Mouse (Mus musculus) A20 (cell line): ENCODE results near the gene Recql5.

ENCODE experiments used
- DNase-seq: peaks from one replicate; pipeline ENCODE4 v3.0.0-alpha.2; 2011; ENCODE audit warnings: low read depth, low spot score

Gene Recql5

GRCm38 (mm10) chr11:115901338-115902161 lies 31.7 kb downstream of the Recql5 start:
- no peak for DNase-seq

GRCm38 (mm10) chr11:115900561-115901337 lies 32.5 kb downstream of the Recql5 start:
- no peak for DNase-seq

GRCm38 (mm10) chr11:115899486-115900266 lies 33.6 kb downstream of the Recql5 start, which contains the start of gene Smim5:
TSS of gene Smim5 (plus strand) at chr11:115899966.
- no peak for DNase-seq

GRCm38 (mm10) chr11:115898886-115899285 lies 34.4 kb downstream of the Recql5 start:
- DNase-seq = peak; percentile 55

GRCm38 (mm10) chr11:115898446-115898845 lies 34.8 kb downstream of the Recql5 start:
- DNase-seq = no peak

GRCm38 (mm10) chr11:115894755-115895520 lies 38.3 kb downstream of the Recql5 start:
- DNase-seq = peak; percentile 26

- no peak for DNase-seq
These were observed 40.2 kb downstream of the Recql5 start for GRCm38 (mm10) chr11:115893071-115893470.

- no peak for DNase-seq
These were observed 41.1 kb downstream of the Recql5 start for GRCm38 (mm10) chr11:115892213-115892612.

GRCm38 (mm10) chr11:115889159-115889558 lies 44.1 kb downstream of the Recql5 start:
- no peak for DNase-seq

GRCm38 (mm10) chr11:115888020-115888419 lies 45.3 kb downstream of the Recql5 start:
- no peak for DNase-seq

GRCm38 (mm10) chr11:115886446-115886845 lies 46.8 kb downstream of the Recql5 start:
- DNase-seq = no peak

- DNase-seq = no peak
These were observed 48.0 kb downstream of the Recql5 start for GRCm38 (mm10) chr11:115885281-115885680.

GRCm38 (mm10) chr11:115884361-115884760 lies 48.9 kb downstream of the Recql5 start:
- DNase-seq = no peak

- no peak for DNase-seq
These were observed 50.0 kb downstream of the Recql5 start for GRCm38 (mm10) chr11:115883251-115883650.

- peak; percentile 55 for DNase-seq
These were observed 52.3 kb downstream of the Recql5 start for GRCm38 (mm10) chr11:115881002-115881401.

- no peak for DNase-seq
These were observed 55.2 kb downstream of the Recql5 start for GRCm38 (mm10) chr11:115878071-115878470.

- DNase-seq = no peak
These were observed 56.0 kb downstream of the Recql5 start for GRCm38 (mm10) chr11:115877174-115877755.

- DNase-seq = no peak
These were observed 56.8 kb downstream of the Recql5 start for GRCm38 (mm10) chr11:115876438-115876837.

- DNase-seq = no peak
These were observed 57.3 kb downstream of the Recql5 start for GRCm38 (mm10) chr11:115875935-115876334.

- DNase-seq = no peak
These were observed 60.8 kb downstream of the Recql5 start for GRCm38 (mm10) chr11:115872437-115872836.

GRCm38 (mm10) chr11:115869393-115869792 lies 63.9 kb downstream of the Recql5 start:
- no peak for DNase-seq
